Mouse (Mus musculus) mouse embryonic stem cell (cell line): Measurements from ENCODE around the gene Dnal1.

Experiments used
- in situ Hi-C, 2 experiments: fragments of 300-500 bp; cut with MboI; formaldehyde crosslinking; loops; 1 replicate in 1 of 2; 3 replicates in 1 of 2; pipeline ENCODE4 v1.14.3; 2019 to 2020; ENCODE audit warnings: low sequenced_read_pairs in 2 of 2, low pct_unique_long_range_greater_than_20kb in 1 of 2, mixed read lengths in 1 of 2; ENCODE audit not compliant: unreplicated experiment in 1 of 2

Gene Dnal1

GRCm38 (mm10) chr12:84176126-84176769 lies 62.1 kb downstream of the Dnal1 start:
- in situ Hi-C loops = no loop called here

- in situ Hi-C loops = no loop called here
Observed at GRCm38 (mm10) chr12:84176886-84177765, 63.0 kb downstream of the Dnal1 start.

GRCm38 (mm10) chr12:84178052-84178451 lies 63.9 kb downstream of the Dnal1 start:
- in situ Hi-C loops = no loop called here

DNA sequence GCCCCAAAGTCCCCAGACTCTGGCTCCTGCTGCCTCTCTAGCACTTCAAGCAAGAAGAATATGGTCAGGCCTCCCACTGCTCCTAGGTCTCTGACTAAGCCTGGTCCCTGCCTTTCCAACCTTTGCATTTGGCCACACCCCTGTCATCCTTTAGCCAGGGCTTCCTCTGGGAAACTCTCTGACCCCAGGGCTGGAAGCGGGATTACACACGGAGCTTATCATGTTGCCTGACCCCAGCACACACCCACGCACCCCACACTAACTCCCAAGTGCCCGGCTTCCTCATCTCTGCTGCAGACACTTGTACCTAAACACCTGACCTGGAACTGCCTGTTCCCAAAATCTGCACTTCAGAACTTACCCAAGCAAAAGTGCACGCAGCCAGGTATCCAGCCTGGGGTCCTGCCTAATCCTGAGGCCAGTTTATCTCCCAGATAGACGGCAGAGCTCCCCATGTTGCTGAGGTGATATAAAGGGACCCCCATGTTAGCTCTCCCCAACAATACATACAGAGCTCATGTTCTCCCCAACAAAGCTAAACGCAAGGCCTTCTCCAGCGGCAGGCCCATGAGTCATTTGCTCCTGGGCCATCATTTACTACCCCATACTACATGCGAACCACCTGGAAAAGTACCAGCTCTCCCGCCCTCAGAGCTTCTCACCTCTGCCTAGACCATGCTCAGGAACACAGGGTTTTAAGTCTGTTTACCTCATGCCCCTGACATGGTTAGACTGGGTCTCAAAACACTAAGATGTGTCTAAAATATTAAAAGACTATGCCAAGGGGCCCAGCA lies 64.7 kb downstream of the Dnal1 start:
- in situ Hi-C loops = no loop called here

- in situ Hi-C loops = no loop called here
Observed at GRCm38 (mm10) chr12:84180090-84180489, 65.9 kb downstream of the Dnal1 start.

- in situ Hi-C loops = no loop called here
Observed at GRCm38 (mm10) chr12:84180701-84181435, 66.7 kb downstream of the Dnal1 start.

DNA sequence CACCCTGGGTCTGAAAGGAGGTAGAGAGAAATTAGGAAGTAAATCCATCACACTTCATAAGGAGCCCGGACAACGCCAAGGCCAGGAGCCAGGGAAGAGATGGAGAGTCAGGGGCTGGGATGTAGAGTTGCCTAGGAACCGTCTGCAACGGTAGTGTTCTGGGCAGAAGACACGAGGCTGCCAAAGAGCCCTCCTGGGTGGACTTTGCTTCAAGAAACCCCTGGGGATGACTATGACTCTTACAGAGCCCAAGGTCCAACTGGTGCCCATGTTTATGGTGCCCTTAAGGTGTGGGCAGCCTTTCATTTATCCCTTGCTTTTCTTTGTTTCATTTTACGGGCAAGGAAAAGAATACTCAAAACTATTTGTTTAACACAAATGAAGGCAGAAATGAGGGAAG lies 67.8 kb downstream of the Dnal1 start:
- in situ Hi-C loops = no loop called here

GRCm38 (mm10) chr12:84184979-84185378 lies 70.8 kb downstream of the Dnal1 start:
- in situ Hi-C loops = no loop called here

DNA sequence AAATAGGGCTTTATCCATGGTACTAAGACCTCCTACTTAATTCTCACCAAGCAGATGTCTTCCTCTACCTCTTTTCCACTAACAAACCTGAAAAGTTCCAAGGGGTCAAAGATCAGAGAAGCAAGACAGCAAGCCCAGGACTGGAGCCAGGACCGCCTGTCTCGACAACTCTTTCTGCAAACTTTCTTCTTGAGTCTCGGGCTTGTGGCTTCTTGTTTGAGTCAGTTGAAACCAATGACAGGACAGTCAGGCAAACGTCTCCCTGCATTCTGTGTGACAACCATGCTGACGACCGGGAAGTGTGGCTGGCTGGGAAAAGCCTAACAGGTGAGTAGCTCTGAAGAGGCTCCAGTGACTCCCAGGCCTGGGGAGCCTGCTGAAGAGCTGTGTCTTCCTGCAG lies 71.4 kb downstream of the Dnal1 start:
- in situ Hi-C loops = no loop called here

GRCm38 (mm10) chr12:84186536-84186935 lies 72.4 kb downstream of the Dnal1 start:
- in situ Hi-C loops = no loop called here

DNA sequence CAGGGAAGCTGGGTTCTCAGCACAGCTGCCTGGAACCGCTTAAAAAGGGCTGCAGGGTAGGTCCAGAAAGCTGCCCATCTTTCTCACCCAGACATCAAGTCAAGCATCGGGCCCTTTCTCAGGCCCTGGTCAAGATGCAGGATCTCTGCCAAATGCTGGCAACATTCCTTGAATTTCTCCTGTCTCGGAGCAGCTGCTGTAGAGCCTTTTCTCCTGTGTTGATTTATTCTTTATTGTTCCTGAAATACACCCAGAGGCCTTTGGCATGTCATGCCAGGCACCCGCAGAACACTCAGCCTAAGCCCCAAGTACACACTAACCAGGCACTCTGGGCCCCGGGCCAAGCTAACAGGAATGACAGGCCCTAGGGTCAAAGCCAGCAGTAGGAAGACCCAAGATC lies 72.8 kb downstream of the Dnal1 start:
- in situ Hi-C loops = no loop called here

DNA sequence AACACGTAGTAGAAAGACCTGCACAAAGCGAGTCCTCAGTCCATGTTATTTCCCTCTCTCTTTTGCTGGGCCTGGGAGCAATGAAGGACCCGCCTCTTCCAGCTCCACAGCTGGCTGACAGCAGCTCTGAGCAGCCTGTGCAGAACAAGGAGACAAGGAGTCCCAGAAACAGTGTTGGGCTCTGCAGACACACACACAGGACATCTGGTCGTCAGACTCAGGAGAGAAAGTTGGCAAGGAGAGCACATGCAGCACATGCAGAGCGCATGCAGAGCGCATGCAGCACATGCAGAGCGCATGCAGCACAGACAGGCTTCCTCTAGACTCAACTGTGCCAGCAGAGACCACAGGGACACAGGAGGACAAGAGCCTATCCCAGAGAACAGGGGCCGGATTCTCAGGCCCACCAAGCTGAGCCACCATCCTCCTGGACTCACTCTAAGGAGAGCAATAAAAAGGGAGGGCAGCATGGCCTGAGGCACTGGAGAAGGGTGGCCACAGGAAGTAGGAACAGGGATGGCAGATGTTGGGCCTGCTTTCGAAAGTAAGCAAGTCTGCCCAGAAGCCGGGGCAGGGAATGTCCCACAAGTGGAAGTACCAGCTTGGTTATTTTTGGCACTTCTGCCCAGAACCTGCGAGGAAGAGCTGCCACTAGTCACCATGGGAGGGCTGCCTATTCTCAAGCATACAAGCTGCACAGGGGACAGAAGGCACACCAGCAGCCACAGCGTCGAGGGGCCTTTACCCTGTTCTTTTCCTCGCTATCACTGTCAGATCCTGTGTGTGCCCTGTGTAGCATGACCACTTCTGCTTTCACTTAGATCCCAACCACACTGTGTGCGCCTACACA lies 73.8 kb downstream of the Dnal1 start:
- in situ Hi-C loops = no loop called here

GRCm38 (mm10) chr12:84188881-84189444 lies 74.8 kb downstream of the Dnal1 start:
- in situ Hi-C loops = no loop called here

GRCm38 (mm10) chr12:84190151-84190820 lies 76.1 kb downstream of the Dnal1 start:
- in situ Hi-C loops = no loop called here

DNA sequence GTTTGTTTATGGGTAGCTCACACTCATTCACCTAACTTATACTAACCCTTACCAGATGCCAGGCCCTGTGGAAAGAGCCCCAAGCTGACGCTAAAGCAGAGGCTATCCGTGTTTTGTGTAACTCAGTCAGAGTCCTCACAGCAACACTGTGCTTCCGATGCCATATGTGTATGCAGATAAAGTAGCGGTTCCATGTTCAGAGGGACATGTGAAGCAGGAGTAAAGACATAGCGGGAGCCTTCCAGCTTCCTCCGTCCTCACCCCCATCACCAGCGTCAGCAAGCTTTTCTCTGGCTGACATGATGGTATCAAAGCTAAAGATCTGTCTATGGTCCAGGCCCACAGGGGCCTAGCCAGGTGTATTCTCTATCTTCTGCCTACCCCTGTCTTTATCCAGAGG lies 77.0 kb downstream of the Dnal1 start:
- in situ Hi-C loops = no loop called here

DNA sequence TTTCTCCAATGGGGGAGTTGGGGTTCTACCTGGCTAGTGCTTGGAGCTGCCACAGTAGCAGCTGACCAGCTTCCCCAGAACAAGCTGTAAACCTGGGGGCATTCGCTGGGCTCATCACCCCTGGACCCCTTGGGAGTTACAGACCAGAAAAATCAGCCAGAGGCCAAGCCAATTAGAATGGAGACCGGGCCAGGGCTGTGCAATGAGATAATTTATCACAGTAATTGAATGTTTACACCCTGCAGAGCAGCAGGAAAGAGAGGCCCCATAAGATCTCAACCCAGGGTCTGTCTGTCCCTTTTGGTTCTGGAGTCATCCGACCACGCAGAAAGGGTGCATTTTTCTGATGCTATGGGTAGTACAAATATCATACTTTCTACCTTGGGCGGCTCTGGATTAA lies 77.6 kb downstream of the Dnal1 start:
- in situ Hi-C loops = no loop called here

DNA sequence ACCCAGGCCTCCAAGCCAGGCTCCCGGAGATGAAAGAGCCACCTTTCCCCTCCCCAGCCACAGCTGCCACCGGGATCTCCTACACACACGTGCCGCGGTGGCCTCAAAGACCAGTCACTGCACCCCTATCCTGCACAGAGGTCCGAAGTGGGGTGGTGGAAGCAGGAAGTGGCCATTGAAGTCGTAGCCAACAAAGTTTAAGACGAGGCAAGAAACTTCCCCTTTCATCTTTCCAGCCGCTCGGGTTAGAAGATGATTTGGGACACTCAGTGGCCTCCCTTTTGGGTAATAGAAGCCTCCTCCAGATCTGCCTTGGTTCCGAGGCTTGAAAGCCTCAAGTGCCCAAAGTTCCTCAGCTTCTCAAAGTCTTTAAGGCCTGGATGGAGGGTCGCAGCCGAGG lies 78.1 kb downstream of the Dnal1 start:
- in situ Hi-C loops = no loop called here
